Mouse (Mus musculus) limb, embryonic 12.5 days (tissue): ENCODE results near the gene Nr6a1. TPM values are rescaled to one million over a fixed set of nuclear protein-coding genes. Genes with fewer than 3 reads are reported as not detected.

Experiments
- ATAC-seq: fragments of 200-750 bp; cut with Nextera tagmentation; 2 replicates; pipeline ENCODE4 v1.8.0; 2017; ENCODE audit warnings: low read depth, moderate TSS enrichment; ENCODE audit not compliant: insufficient number of reproducible peaks, insufficient read depth, low FRiP score, low TSS enrichment
- H3K27ac ChIP-seq: fragments of 300-500 bp; sonication (generic); 2 replicates; pipeline ENCODE4 v1.5.1; 2016; ENCODE audit warnings: mild to moderate bottlenecking, moderate library complexity
- H3K27me3 ChIP-seq: fragments of 300-500 bp; sonication (generic); 2 replicates; pipeline ENCODE4 v1.6.1; 2016; ENCODE audit warnings: mild to moderate bottlenecking, moderate library complexity
- H3K36me3 ChIP-seq: fragments of 300-500 bp; sonication (generic); 2 replicates; pipeline ENCODE4 v1.6.1; 2016; ENCODE audit warnings: mild to moderate bottlenecking, moderate library complexity
- H3K4me1 ChIP-seq: fragments of 300-500 bp; sonication (generic); replicated peaks from 2 replicates; pipeline ENCODE4 v1.6.1; 2016
- H3K4me2 ChIP-seq: fragments of 300-500 bp; sonication (generic); 2 replicates; pipeline ENCODE4 v1.6.1; 2016; ENCODE audit warnings: mild to moderate bottlenecking, moderate library complexity
- H3K4me3 ChIP-seq: fragments of 300-500 bp; sonication (generic); replicated peaks from 2 replicates; pipeline ENCODE4 v1.5.1; 2016; ENCODE audit warnings: mild to moderate bottlenecking
- H3K9ac ChIP-seq: fragments of 300-500 bp; sonication (generic); replicated peaks from 2 replicates; pipeline ENCODE4 v1.6.1; 2016; ENCODE audit warnings: mild to moderate bottlenecking, moderate library complexity
- H3K9me3 ChIP-seq: fragments of 300-500 bp; sonication (generic); 2 replicates; pipeline ENCODE4 v1.6.1; 2016; ENCODE audit warnings: mild to moderate bottlenecking, moderate library complexity
- WGBS: fragments of 180-500 bp; shearing (Covaris S2); methylation state at CpG from one replicate; pipeline ENCODE4 v1.1.7; 2016; 5-methylcytosine and 5-hydroxymethylcytosine counted together
- polyA plus RNA-seq: library from polyadenylated mRNA; unstranded; fragments of >200 nt; fragmentation: Nextera tagmentation; extraction: Ambion mirVana; gene quantifications from 2 replicates; pipeline ENCODE4 v1.2.1, GENCODE M21; 2016

Gene Nr6a1
- polyA plus RNA-seq, 1 experiment from 2014 or later = 0.85 TPM

GRCm38 (mm10) chr2:38953152-38953883 lies 25.8 kb upstream of the Nr6a1 start:
- Histone ChIP-seq H3K4me3 (no peak overlapping the region), H3K9me3 (no peaks in the 10 kb centered on the region), H3K27me3 (no peaks in the 10 kb centered on the region), H3K4me2 (no peak overlapping the region), H3K36me3 (no peaks in the 10 kb centered on the region), H3K9ac (no peak overlapping the region), H3K27ac (no peak overlapping the region), H3K4me1 (no peaks in the 10 kb centered on the region)
- ATAC-seq = no peak
- 64% methylated on average over 5 of the region's 5 CpGs for WGBS

- H3K9ac ChIP-seq = no peak overlapping the region
- H3K4me2 ChIP-seq = no peak overlapping the region
- no peak overlapping the region; the same call in 1 of the 2 replicates for H3K27ac ChIP-seq
- H3K27me3 ChIP-seq = no peaks in the 10 kb centered on the region
- no peak for ATAC-seq
- no peaks in the 10 kb centered on the region for H3K9me3 ChIP-seq
- H3K4me1 ChIP-seq = no peaks in the 10 kb centered on the region
- H3K36me3 ChIP-seq = no peaks in the 10 kb centered on the region
- 87% methylated on average over 7 of the region's 7 CpGs for WGBS
- no peak overlapping the region for H3K4me3 ChIP-seq
Observed at GRCm38 (mm10) chr2:38950281-38950719, 22.8 kb upstream of the Nr6a1 start.

- Histone ChIP-seq H3K4me2 (no peak overlapping the region), H3K4me1 (no peaks in the 10 kb centered on the region), H3K4me3 (no peak overlapping the region), H3K9ac (no peak overlapping the region), H3K27me3 (no peaks in the 10 kb centered on the region), H3K27ac (0 out of 2 replicates have a peak overlapping the region, but pooled peaks have one; percentile 25), H3K9me3 (no peaks in the 10 kb centered on the region), H3K36me3 (no peaks in the 10 kb centered on the region)
- no peak for ATAC-seq
- WGBS = 68% methylated on average over 7 of the region's 7 CpGs
Observed at GRCm38 (mm10) chr2:38947566-38947965, 20.1 kb upstream of the Nr6a1 start.

- WGBS = 69% methylated on average over 3 of the region's 3 CpGs
- Histone ChIP-seq H3K9ac (no peak overlapping the region), H3K27me3 (no peaks in the 10 kb centered on the region), H3K4me1 (no peaks in the 10 kb centered on the region), H3K4me3 (no peak overlapping the region), H3K27ac (no peak overlapping the region), H3K9me3 (no peaks in the 10 kb centered on the region), H3K4me2 (no peak overlapping the region), H3K36me3 (no peaks in the 10 kb centered on the region)
- ATAC-seq = no peak
Observed at GRCm38 (mm10) chr2:38944460-38945161, 17.1 kb upstream of the Nr6a1 start.

GRCm38 (mm10) chr2:38943977-38944376 lies 16.5 kb upstream of the Nr6a1 start:
- Histone ChIP-seq H3K27ac (no peak overlapping the region), H3K9me3 (no peaks in the 10 kb centered on the region), H3K4me2 (no peak overlapping the region), H3K4me3 (no peak overlapping the region), H3K4me1 (no peaks in the 10 kb centered on the region), H3K9ac (no peak overlapping the region), H3K36me3 (no peaks in the 10 kb centered on the region), H3K27me3 (no peaks in the 10 kb centered on the region)
- ATAC-seq = no peak
- 56% methylated on average over 2 of the region's 2 CpGs for WGBS

GRCm38 (mm10) chr2:38943161-38943560 lies 15.7 kb upstream of the Nr6a1 start:
- H3K4me2 ChIP-seq = no peak overlapping the region
- WGBS = 86% methylated on average over 5 of the region's 5 CpGs
- H3K27ac ChIP-seq = no peak overlapping the region
- no peaks in the 10 kb centered on the region for H3K27me3 ChIP-seq
- no peaks in the 10 kb centered on the region for H3K9me3 ChIP-seq
- no peak overlapping the region for H3K9ac ChIP-seq
- no peak overlapping the region for H3K4me3 ChIP-seq
- no peaks in the 10 kb centered on the region for H3K36me3 ChIP-seq
- ATAC-seq = no peak
- no peaks in the 10 kb centered on the region for H3K4me1 ChIP-seq

- H3K9ac ChIP-seq = no peak overlapping the region
- H3K4me2 ChIP-seq = no peak overlapping the region
- no peaks in the 10 kb centered on the region for H3K4me1 ChIP-seq
- no peak overlapping the region for H3K4me3 ChIP-seq
- H3K36me3 ChIP-seq = no peaks in the 10 kb centered on the region
- no peak for ATAC-seq
- WGBS = 71% methylated on average over 2 of the region's 2 CpGs
- H3K9me3 ChIP-seq = no peaks in the 10 kb centered on the region
- no peaks in the 10 kb centered on the region for H3K27me3 ChIP-seq
- no peak overlapping the region for H3K27ac ChIP-seq
Observed at GRCm38 (mm10) chr2:38941898-38942297, 14.4 kb upstream of the Nr6a1 start.

GRCm38 (mm10) chr2:38941426-38941825 lies 13.9 kb upstream of the Nr6a1 start:
- ATAC-seq = no peak
- H3K4me3 ChIP-seq = no peak overlapping the region
- no peaks in the 10 kb centered on the region for H3K4me1 ChIP-seq
- no peaks in the 10 kb centered on the region for H3K27me3 ChIP-seq
- no peaks in the 10 kb centered on the region for H3K36me3 ChIP-seq
- H3K4me2 ChIP-seq = no peak overlapping the region
- H3K27ac ChIP-seq = no peak overlapping the region
- no peak overlapping the region for H3K9ac ChIP-seq
- WGBS = 82% methylated on average over 14 of the region's 14 CpGs
- no peaks in the 10 kb centered on the region for H3K9me3 ChIP-seq

- no peak overlapping the region for H3K27ac ChIP-seq
- no peak overlapping the region for H3K4me3 ChIP-seq
- no peak overlapping the region for H3K9ac ChIP-seq
- no peak overlapping the region for H3K4me2 ChIP-seq
- H3K27me3 ChIP-seq = no peaks in the 10 kb centered on the region
- no peak for ATAC-seq
- 69% methylated on average over 2 of the region's 2 CpGs for WGBS
- H3K36me3 ChIP-seq = no peaks in the 10 kb centered on the region
- no peaks in the 10 kb centered on the region for H3K9me3 ChIP-seq
- peaks cover 13% of the 10 kb centered on the region for H3K4me1 ChIP-seq
Observed at GRCm38 (mm10) chr2:38939047-38939446, 11.6 kb upstream of the Nr6a1 start.

GRCm38 (mm10) chr2:38938007-38938406 lies 10.5 kb upstream of the Nr6a1 start:
- Histone ChIP-seq H3K4me2 (no peak overlapping the region), H3K9ac (no peak overlapping the region), H3K27ac (no peak overlapping the region), H3K4me1 (peaks cover 22% of the 10 kb centered on the region), H3K27me3 (no peaks in the 10 kb centered on the region), H3K4me3 (no peak overlapping the region), H3K9me3 (no peaks in the 10 kb centered on the region), H3K36me3 (no peaks in the 10 kb centered on the region)
- ATAC-seq = no peak
- WGBS = 71% methylated on average over 1 of the region's 1 CpGs

GRCm38 (mm10) chr2:38937396-38937795 lies 9.9 kb upstream of the Nr6a1 start:
- no peak overlapping the region for H3K4me3 ChIP-seq

More at GRCm38 (mm10) chr2:38937396-38937795, 9.9 kb upstream of the Nr6a1 start:
- H3K27ac ChIP-seq = no peak overlapping the region
- 82% methylated on average over 3 of the region's 3 CpGs for WGBS
- no peak overlapping the region for H3K4me2 ChIP-seq
- no peak overlapping the region for H3K9ac ChIP-seq
- H3K36me3 ChIP-seq = no peaks in the 10 kb centered on the region
- no peaks in the 10 kb centered on the region for H3K9me3 ChIP-seq
- peaks cover 2% of the 10 kb centered on the region; the same call in 1 of the 2 replicates for H3K27me3 ChIP-seq
- no peak for ATAC-seq
- H3K4me1 ChIP-seq = peaks cover 22% of the 10 kb centered on the region
